Mouse (Mus musculus): ENCODE results near the gene Ctrc. TPM values are rescaled to one million over a fixed set of nuclear protein-coding genes. Genes with fewer than 3 reads are reported as not detected.

The Ctrc gene
- polyA plus RNA-seq, 1 experiment: not detected

DNA sequence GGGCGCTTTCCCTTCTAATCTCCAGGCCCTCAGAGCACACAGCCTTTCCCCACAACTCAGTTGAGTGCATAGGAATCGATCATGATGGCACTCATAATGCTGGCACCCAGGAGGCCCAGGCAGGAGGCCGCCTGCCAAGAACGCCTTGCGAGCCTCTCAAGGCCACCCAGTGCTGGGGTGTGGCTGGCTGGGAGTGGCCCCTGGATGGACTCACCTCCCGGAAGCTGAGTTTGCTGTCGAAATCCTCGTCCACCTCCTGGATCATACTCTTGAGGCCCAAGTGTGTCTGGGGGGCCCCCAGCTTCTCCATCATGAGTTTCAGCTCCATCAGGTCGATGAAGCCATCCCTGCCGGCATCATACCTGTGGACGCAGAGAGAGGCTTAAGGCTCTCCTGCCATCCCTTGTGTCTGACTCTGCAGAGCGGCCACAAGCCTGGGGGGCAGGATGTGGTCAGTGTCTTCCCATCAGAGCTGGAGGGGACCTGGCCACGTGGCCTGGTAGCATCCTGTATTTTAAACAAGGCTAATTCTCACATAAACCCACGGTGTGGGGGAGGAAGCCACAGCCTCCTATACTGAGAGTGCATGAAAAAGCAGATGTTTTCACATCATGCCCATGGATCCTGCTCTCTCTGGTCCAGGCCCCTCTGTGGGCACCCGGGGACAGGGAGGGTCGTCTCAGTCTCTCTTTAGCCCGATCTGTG is 15.6 kb upstream of the Ctrc start:
- no peak overlapping the region for H3K4me2 ChIP-seq (ENCODE audit: low read depth)
- H3ac ChIP-seq (ENCODE audit: control insufficient read depth, insufficient read length): no peak overlapping the region
- no peaks in the 10 kb centered on the region for H3K36me3 ChIP-seq (ENCODE audit: control insufficient read depth, insufficient read depth)
- no peaks in the 10 kb centered on the region for H3K79me2 ChIP-seq (ENCODE audit: control insufficient read depth, insufficient read depth)
- H3K27me3 ChIP-seq (ENCODE audit: control insufficient read depth, insufficient read depth, insufficient read length): no peaks in the 10 kb centered on the region
- no peak overlapping the region for H3K4me3 ChIP-seq
- TF ChIP-seq E2F4 (IDR thresholded peaks at IDR 0.05; ENCODE audit: insufficient read depth) (no peak), SRF (IDR thresholded peaks at IDR 0.05; ENCODE audit: control insufficient read depth, insufficient read length, low read depth) (no peak), MYOD1 (IDR thresholded peaks at IDR 0.05; ENCODE audit: control insufficient read depth in 1 of 3, insufficient read length in 2 of 3, low read depth in 2 of 3) (no peak), MAX (IDR thresholded peaks at IDR 0.05; ENCODE audit: low read depth) (no peak), CEBPB (IDR thresholded peaks at IDR 0.05; ENCODE audit: insufficient read depth, poor library complexity, severe bottlenecking) (no peak), TCF12 (IDR thresholded peaks at IDR 0.05; ENCODE audit: insufficient read depth, poor library complexity, severe bottlenecking) (no peak), POLR2A (IDR thresholded peaks at IDR 0.05; ENCODE audit: insufficient read length, low read depth) (no peak), USF1 (IDR thresholded peaks at IDR 0.05; ENCODE audit: low read depth) (no peak), TCF3 (IDR thresholded peaks at IDR 0.05; ENCODE audit: insufficient read length, low read depth) (no peak), MYOG (IDR thresholded peaks at IDR 0.05; ENCODE audit: control insufficient read depth in 1 of 3, insufficient read depth in 1 of 3, insufficient read length in 2 of 3, low read depth in 2 of 3) (no peak), REST (IDR thresholded peaks at IDR 0.05; ENCODE audit: insufficient read depth, insufficient read length) (no peak)

DNA sequence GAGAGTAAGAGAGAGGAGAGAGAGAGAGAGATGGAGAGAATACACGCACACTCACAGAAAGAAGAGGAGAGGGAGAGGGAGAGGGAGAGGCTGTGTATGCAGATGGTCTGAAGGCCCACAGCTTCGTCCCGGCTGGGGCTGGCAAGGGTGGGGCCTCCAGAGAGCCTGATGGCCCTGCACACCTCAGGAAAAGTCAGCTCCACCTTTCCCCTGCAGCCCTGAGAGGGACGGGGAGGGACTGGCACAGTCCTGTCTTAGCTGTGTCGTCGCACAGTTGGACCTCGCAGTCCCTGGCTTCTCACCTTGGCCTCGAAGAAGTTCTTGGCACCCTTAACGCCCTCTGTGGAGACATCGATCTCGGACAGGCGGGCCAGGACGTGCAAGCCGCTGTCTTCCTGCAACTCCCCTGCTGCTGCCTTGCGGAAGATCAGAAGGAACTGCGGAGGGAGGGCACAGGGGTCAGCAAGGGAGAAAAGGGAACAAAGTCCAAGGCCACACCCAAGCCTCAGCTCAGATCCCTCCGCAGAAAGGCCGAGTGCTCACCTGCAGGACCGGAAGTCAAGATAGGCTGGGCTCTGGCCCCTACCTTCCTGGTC is 14.2 kb upstream of the Ctrc start:
- no peak for TF ChIP-seq REST (IDR thresholded peaks at IDR 0.05; ENCODE audit: insufficient read depth, insufficient read length)
- no peak for TF ChIP-seq POLR2AphosphoS2 (IDR thresholded peaks at IDR 0.05; ENCODE audit: insufficient read length, low read depth)
- no peak for TF ChIP-seq MAX (IDR thresholded peaks at IDR 0.05; ENCODE audit: low read depth)
- TF ChIP-seq TCF12 (IDR thresholded peaks at IDR 0.05; ENCODE audit: insufficient read depth, poor library complexity, severe bottlenecking): no peak
- no peak for TF ChIP-seq USF1 (IDR thresholded peaks at IDR 0.05; ENCODE audit: low read depth)
- no peak for TF ChIP-seq SRF (IDR thresholded peaks at IDR 0.05; ENCODE audit: control insufficient read depth, insufficient read length, low read depth)
- TF ChIP-seq E2F4 (IDR thresholded peaks at IDR 0.05; ENCODE audit: insufficient read depth): no peak
- TF ChIP-seq CEBPB (IDR thresholded peaks at IDR 0.05; ENCODE audit: insufficient read depth, poor library complexity, severe bottlenecking): no peak
- no peak for TF ChIP-seq MYOG (IDR thresholded peaks at IDR 0.05; ENCODE audit: control insufficient read depth in 1 of 3, insufficient read depth in 1 of 3, insufficient read length in 2 of 3, low read depth in 2 of 3)
- TF ChIP-seq MYOD1 (IDR thresholded peaks at IDR 0.05; ENCODE audit: control insufficient read depth in 1 of 3, insufficient read length in 2 of 3, low read depth in 2 of 3): no peak
- no peak for TF ChIP-seq POLR2A (IDR thresholded peaks at IDR 0.05; ENCODE audit: insufficient read length, low read depth)
- TF ChIP-seq TCF3 (IDR thresholded peaks at IDR 0.05; ENCODE audit: insufficient read length, low read depth): no peak
- no peaks in the 10 kb centered on the region for H3K36me3 ChIP-seq (ENCODE audit: control insufficient read depth, insufficient read depth)

DNA sequence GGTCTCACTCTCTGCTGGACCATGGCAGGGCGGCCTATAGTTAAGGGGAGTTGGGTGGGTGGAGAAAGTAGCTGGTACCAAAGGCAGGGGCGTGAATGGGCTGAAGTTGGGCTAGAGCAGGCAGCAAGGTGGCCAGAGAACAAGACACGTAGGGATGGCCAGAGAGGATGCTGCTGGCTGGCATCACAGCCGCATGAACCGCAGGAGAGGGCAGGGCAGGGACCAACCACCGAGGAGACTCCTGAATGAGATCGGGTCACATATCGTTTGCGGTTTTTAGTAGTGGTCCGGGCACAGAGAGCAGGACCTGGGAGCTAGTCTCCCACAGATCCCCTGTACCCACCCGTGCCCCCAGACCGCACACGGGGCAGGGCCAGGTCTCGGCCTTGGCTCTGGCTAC is 13.2 kb upstream of the Ctrc start:
- no peak for TF ChIP-seq POLR2AphosphoS2 (IDR thresholded peaks at IDR 0.05; ENCODE audit: insufficient read length, low read depth)
- no peak for TF ChIP-seq MYOG (IDR thresholded peaks at IDR 0.05; ENCODE audit: control insufficient read depth in 1 of 3, insufficient read depth in 1 of 3, insufficient read length in 2 of 3, low read depth in 2 of 3)
- no peak for TF ChIP-seq MYOD1 (IDR thresholded peaks at IDR 0.05; ENCODE audit: control insufficient read depth in 1 of 3, insufficient read length in 2 of 3, low read depth in 2 of 3)
- TF ChIP-seq MAX (IDR thresholded peaks at IDR 0.05; ENCODE audit: low read depth): no peak
- no peak for TF ChIP-seq SRF (IDR thresholded peaks at IDR 0.05; ENCODE audit: control insufficient read depth, insufficient read length, low read depth)
- no peak for TF ChIP-seq USF1 (IDR thresholded peaks at IDR 0.05; ENCODE audit: low read depth)
- TF ChIP-seq CEBPB (IDR thresholded peaks at IDR 0.05; ENCODE audit: insufficient read depth, poor library complexity, severe bottlenecking): no peak
- no peak for TF ChIP-seq TCF12 (IDR thresholded peaks at IDR 0.05; ENCODE audit: insufficient read depth, poor library complexity, severe bottlenecking)
- no peak for TF ChIP-seq TCF3 (IDR thresholded peaks at IDR 0.05; ENCODE audit: insufficient read length, low read depth)
- no peak for TF ChIP-seq POLR2A (IDR thresholded peaks at IDR 0.05; ENCODE audit: insufficient read length, low read depth)
- no peak for TF ChIP-seq E2F4 (IDR thresholded peaks at IDR 0.05; ENCODE audit: insufficient read depth)
- no peak for TF ChIP-seq REST (IDR thresholded peaks at IDR 0.05; ENCODE audit: insufficient read depth, insufficient read length)
- H3K27me3 ChIP-seq (ENCODE audit: control insufficient read depth, insufficient read depth, insufficient read length): no peaks in the 10 kb centered on the region
- H3K4me3 ChIP-seq: no peak overlapping the region
- no peak overlapping the region for H3K4me2 ChIP-seq (ENCODE audit: low read depth)
- H3K36me3 ChIP-seq (ENCODE audit: control insufficient read depth, insufficient read depth): no peaks in the 10 kb centered on the region
- H3K79me2 ChIP-seq (ENCODE audit: control insufficient read depth, insufficient read depth): no peaks in the 10 kb centered on the region
- H3ac ChIP-seq (ENCODE audit: control insufficient read depth, insufficient read length): no peak overlapping the region

More for the DNA sequence above, 14.2 kb upstream of the Ctrc start:
- Histone ChIP-seq H3ac (ENCODE audit: control insufficient read depth, insufficient read length) (no peak overlapping the region), H3K4me3 (no peak overlapping the region), H3K27me3 (ENCODE audit: control insufficient read depth, insufficient read depth, insufficient read length) (no peaks in the 10 kb centered on the region), H3K79me2 (ENCODE audit: control insufficient read depth, insufficient read depth) (no peaks in the 10 kb centered on the region), H3K4me2 (ENCODE audit: low read depth) (no peak overlapping the region)

DNA sequence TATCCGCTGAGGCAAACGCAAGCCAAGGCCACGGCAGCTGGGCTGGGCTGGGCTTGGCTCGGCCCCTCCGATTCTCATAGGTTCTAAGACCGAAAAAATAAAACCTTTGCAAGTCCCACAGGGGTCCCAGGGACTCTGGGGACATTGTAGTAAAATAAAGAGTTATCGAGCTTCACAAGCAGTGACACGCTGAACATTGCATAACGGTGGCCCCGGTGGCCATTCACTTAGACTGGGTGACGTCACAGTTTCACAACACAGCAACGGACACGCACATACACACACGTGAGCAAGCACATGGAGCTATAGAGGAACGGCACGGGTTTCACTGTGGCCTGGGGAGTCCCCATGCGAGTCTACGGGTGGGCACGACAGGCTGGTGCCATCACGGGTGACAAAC is 12.3 kb upstream of the Ctrc start:
- Histone ChIP-seq H3ac (ENCODE audit: control insufficient read depth, insufficient read length) (no peak overlapping the region), H3K36me3 (ENCODE audit: control insufficient read depth, insufficient read depth) (no peaks in the 10 kb centered on the region), H3K4me2 (ENCODE audit: low read depth) (no peak overlapping the region), H3K4me3 (no peak overlapping the region), H3K79me2 (ENCODE audit: control insufficient read depth, insufficient read depth) (no peaks in the 10 kb centered on the region), H3K27me3 (ENCODE audit: control insufficient read depth, insufficient read depth, insufficient read length) (no peaks in the 10 kb centered on the region)
- TF ChIP-seq POLR2AphosphoS2 (IDR thresholded peaks at IDR 0.05; ENCODE audit: insufficient read length, low read depth) (no peak), MYOD1 (IDR thresholded peaks at IDR 0.05; ENCODE audit: control insufficient read depth in 1 of 3, insufficient read length in 2 of 3, low read depth in 2 of 3) (no peak), MYOG (IDR thresholded peaks at IDR 0.05; ENCODE audit: control insufficient read depth in 1 of 3, insufficient read depth in 1 of 3, insufficient read length in 2 of 3, low read depth in 2 of 3) (no peak), SRF (IDR thresholded peaks at IDR 0.05; ENCODE audit: control insufficient read depth, insufficient read length, low read depth) (no peak), TCF12 (IDR thresholded peaks at IDR 0.05; ENCODE audit: insufficient read depth, poor library complexity, severe bottlenecking) (no peak), CEBPB (IDR thresholded peaks at IDR 0.05; ENCODE audit: insufficient read depth, poor library complexity, severe bottlenecking) (no peak), TCF3 (IDR thresholded peaks at IDR 0.05; ENCODE audit: insufficient read length, low read depth) (no peak), MAX (IDR thresholded peaks at IDR 0.05; ENCODE audit: low read depth) (no peak), USF1 (IDR thresholded peaks at IDR 0.05; ENCODE audit: low read depth) (no peak), REST (IDR thresholded peaks at IDR 0.05; ENCODE audit: insufficient read depth, insufficient read length) (no peak), E2F4 (IDR thresholded peaks at IDR 0.05; ENCODE audit: insufficient read depth) (no peak), POLR2A (IDR thresholded peaks at IDR 0.05; ENCODE audit: insufficient read length, low read depth) (no peak)

Measured in myocyte (in vitro differentiated cells).